Mouse (Mus musculus): ENCODE data around the gene Plxdc1.

- TF ChIP-seq CTCF (IDR thresholded peaks at IDR 0.05; ENCODE audit: low read depth, low read length) (peak; percentile 57), POLR2A (IDR thresholded peaks at IDR 0.05; ENCODE audit: insufficient read depth, low read length) (no peak), EP300 (IDR thresholded peaks at IDR 0.05; ENCODE audit: insufficient read depth, low read depth, low read length) (no peak)
Observed at GRCm38 (mm10) chr11:97972434-97972833, 13.8 kb downstream of the Plxdc1 start.
